Mouse (Mus musculus): Measurements from ENCODE around the gene Eif4a2. TPM values are rescaled to one million over a fixed set of nuclear protein-coding genes. Genes with fewer than 3 reads are reported as not detected.
A peak's percentile ranks its signal among the peaks of the same experiment; 100 is the strongest.
"Not testable (repeated sequence)": the region's sequence is repeated elsewhere in the genome, so short reads cannot be mapped to it uniquely, and the experiment has no call there.

Gene Eif4a2
- polyA plus RNA-seq (2012; rRNA removed): 640 and 683 TPM in 2 replicates
- 260 and 283 TPM in 2 replicates for polyA plus RNA-seq (2014; fragmentation: Nextera tagmentation; extraction: Ambion mirVana)

- WGBS: under 1% methylated on average over 70 of the region's 71 CpGs
- Histone ChIP-seq H3K9me3 (ENCODE audit: control insufficient read depth, low read length) (no peaks in the 10 kb centered on the region), H3K4me2 (replicated peaks; ENCODE audit: low read depth, low read length, severe bottlenecking) (peak within 1 kb of the TSS; percentile 94), H3K4me3 (replicated peaks; ENCODE audit: low read length) (peak within 1 kb of the TSS; percentile 97), H3K27ac (replicated peaks; ENCODE audit: low read depth, low read length) (peak within 1 kb of the TSS; percentile 97), H3K27me3 (ENCODE audit: control insufficient read depth, insufficient read depth, low read length) (no peaks in the 10 kb centered on the region), H3K4me1 (ENCODE audit: control insufficient read depth, insufficient read depth, low read length) (peaks cover 16% of the 10 kb centered on the region), H3K9ac (ENCODE audit: low read depth, low read length, severe bottlenecking) (peak within 1 kb of the TSS; percentile 100), H3K36me3 (ENCODE audit: control insufficient read depth, insufficient read depth, low read length) (peaks cover 41% of the 10 kb centered on the region)
- peak; percentile 90 for DNase-seq (ENCODE audit: low spot score)
- peak; percentile 92 for ATAC-seq (ENCODE audit: low FRiP score, low read depth)
- peak; percentile 99 for TF ChIP-seq POLR2A (IDR thresholded peaks at IDR 0.05; ENCODE audit: borderline replicate concordance, extremely low read depth, insufficient read depth, insufficient read length)
Observed at GRCm38 (mm10) chr16:23107231-23107942, at the start of gene Eif4a2. TSS of gene Eif4a2 (plus strand) at chr16:23107444.

- H3K36me3 ChIP-seq (ENCODE audit: control insufficient read depth, insufficient read depth, low read length); ATAC-seq (ENCODE audit: low FRiP score, low read depth); H3K27ac ChIP-seq (replicated peaks; ENCODE audit: low read depth, low read length); H3K9me3 ChIP-seq (ENCODE audit: control insufficient read depth, low read length); H3K4me3 ChIP-seq (replicated peaks; ENCODE audit: low read length); H3K27me3 ChIP-seq (ENCODE audit: control insufficient read depth, insufficient read depth, low read length); DNase-seq (ENCODE audit: low spot score); H3K4me2 ChIP-seq (replicated peaks; ENCODE audit: low read depth, low read length, severe bottlenecking); H3K9ac ChIP-seq (ENCODE audit: low read depth, low read length, severe bottlenecking); H3K4me1 ChIP-seq (ENCODE audit: control insufficient read depth, insufficient read depth, low read length): not testable (repeated sequence)
- WGBS: 63% methylated on average over 1 of the region's 1 CpGs
Observed at GRCm38 (mm10) chr16:23057668-23058447, 49.4 kb upstream of the Eif4a2 start, which contains the start of gene Kng1. TSS of gene Kng1 (plus strand) at chr16:23057865.

- H3K27ac ChIP-seq (replicated peaks; ENCODE audit: low read depth, low read length); H3K36me3 ChIP-seq (ENCODE audit: control insufficient read depth, insufficient read depth, low read length); H3K4me2 ChIP-seq (replicated peaks; ENCODE audit: low read depth, low read length, severe bottlenecking); H3K27me3 ChIP-seq (ENCODE audit: control insufficient read depth, insufficient read depth, low read length); DNase-seq (ENCODE audit: low spot score); H3K9me3 ChIP-seq (ENCODE audit: control insufficient read depth, low read length); ATAC-seq (ENCODE audit: low FRiP score, low read depth); H3K4me3 ChIP-seq (replicated peaks; ENCODE audit: low read length); H3K4me1 ChIP-seq (ENCODE audit: control insufficient read depth, insufficient read depth, low read length); H3K9ac ChIP-seq (ENCODE audit: low read depth, low read length, severe bottlenecking): not testable (repeated sequence)
- WGBS: 68% methylated on average over 4 of the region's 4 CpGs
Observed at GRCm38 (mm10) chr16:23059630-23060029, 47.6 kb upstream of the Eif4a2 start.

- ATAC-seq (ENCODE audit: low FRiP score, low read depth); H3K36me3 ChIP-seq (ENCODE audit: control insufficient read depth, insufficient read depth, low read length); H3K9me3 ChIP-seq (ENCODE audit: control insufficient read depth, low read length): not testable (repeated sequence)
Observed at GRCm38 (mm10) chr16:23060781-23061325, 46.4 kb upstream of the Eif4a2 start.

GRCm38 (mm10) chr16:23077516-23077915, 29.7 kb upstream of the Eif4a2 start:
- H3K4me3 ChIP-seq (replicated peaks; ENCODE audit: low read length); ATAC-seq (ENCODE audit: low FRiP score, low read depth); H3K4me1 ChIP-seq (ENCODE audit: control insufficient read depth, insufficient read depth, low read length); H3K27me3 ChIP-seq (ENCODE audit: control insufficient read depth, insufficient read depth, low read length); H3K27ac ChIP-seq (replicated peaks; ENCODE audit: low read depth, low read length); H3K9me3 ChIP-seq (ENCODE audit: control insufficient read depth, low read length); DNase-seq (ENCODE audit: low spot score); H3K9ac ChIP-seq (ENCODE audit: low read depth, low read length, severe bottlenecking); H3K4me2 ChIP-seq (replicated peaks; ENCODE audit: low read depth, low read length, severe bottlenecking); H3K36me3 ChIP-seq (ENCODE audit: control insufficient read depth, insufficient read depth, low read length): not testable (repeated sequence)
- WGBS: 86% methylated on average over 6 of the region's 6 CpGs

More at GRCm38 (mm10) chr16:23060781-23061325, 46.4 kb upstream of the Eif4a2 start:
- H3K4me1 ChIP-seq (ENCODE audit: control insufficient read depth, insufficient read depth, low read length); H3K9ac ChIP-seq (ENCODE audit: low read depth, low read length, severe bottlenecking); H3K27me3 ChIP-seq (ENCODE audit: control insufficient read depth, insufficient read depth, low read length); DNase-seq (ENCODE audit: low spot score); H3K27ac ChIP-seq (replicated peaks; ENCODE audit: low read depth, low read length); H3K4me2 ChIP-seq (replicated peaks; ENCODE audit: low read depth, low read length, severe bottlenecking); H3K4me3 ChIP-seq (replicated peaks; ENCODE audit: low read length): not testable (repeated sequence)
- WGBS: 83% methylated on average over 5 of the region's 5 CpGs

GRCm38 (mm10) chr16:23087159-23087558, 20.1 kb upstream of the Eif4a2 start:
- H3K9me3 ChIP-seq (ENCODE audit: control insufficient read depth, low read length); H3K27me3 ChIP-seq (ENCODE audit: control insufficient read depth, insufficient read depth, low read length); H3K4me1 ChIP-seq (ENCODE audit: control insufficient read depth, insufficient read depth, low read length); H3K36me3 ChIP-seq (ENCODE audit: control insufficient read depth, insufficient read depth, low read length); H3K4me3 ChIP-seq (replicated peaks; ENCODE audit: low read length); H3K4me2 ChIP-seq (replicated peaks; ENCODE audit: low read depth, low read length, severe bottlenecking); H3K9ac ChIP-seq (ENCODE audit: low read depth, low read length, severe bottlenecking); DNase-seq (ENCODE audit: low spot score); ATAC-seq (ENCODE audit: low FRiP score, low read depth); H3K27ac ChIP-seq (replicated peaks; ENCODE audit: low read depth, low read length): not testable (repeated sequence)
- WGBS: 78% methylated on average over 8 of the region's 8 CpGs

- 55% methylated on average over 4 of the region's 4 CpGs for WGBS
- H3K4me1 ChIP-seq (ENCODE audit: control insufficient read depth, insufficient read depth, low read length); ATAC-seq (ENCODE audit: low FRiP score, low read depth); H3K9me3 ChIP-seq (ENCODE audit: control insufficient read depth, low read length); H3K4me2 ChIP-seq (replicated peaks; ENCODE audit: low read depth, low read length, severe bottlenecking); H3K27ac ChIP-seq (replicated peaks; ENCODE audit: low read depth, low read length); H3K36me3 ChIP-seq (ENCODE audit: control insufficient read depth, insufficient read depth, low read length); H3K9ac ChIP-seq (ENCODE audit: low read depth, low read length, severe bottlenecking); H3K27me3 ChIP-seq (ENCODE audit: control insufficient read depth, insufficient read depth, low read length); H3K4me3 ChIP-seq (replicated peaks; ENCODE audit: low read length): not testable (repeated sequence)
- peak; percentile 25 for DNase-seq (ENCODE audit: low spot score)
Observed at GRCm38 (mm10) chr16:23087712-23088111, 19.5 kb upstream of the Eif4a2 start.
